Mouse (Mus musculus) hindbrain, embryonic 14.5 days (tissue): ENCODE measurements around the gene Urgcp. TPM values are rescaled to one million over a fixed set of nuclear protein-coding genes. Genes with fewer than 3 reads are reported as not detected.

Source experiments
- ATAC-seq: fragments of 200-750 bp; cut with Nextera tagmentation; 2 replicates; pipeline ENCODE4 v1.8.0; 2017; ENCODE audit warnings: moderate number of reproducible peaks, mild to moderate bottlenecking, moderate TSS enrichment, moderate library complexity; ENCODE audit not compliant: low FRiP score
- DNase-seq: peaks from one replicate; pipeline ENCODE4 v3.0.0-alpha.2; 2015; ENCODE audit warnings: low spot score
- H3K27ac ChIP-seq: fragments of 300-500 bp; sonication (generic); 2 replicates; pipeline ENCODE4 v1.5.1; 2014; ENCODE audit warnings: mild to moderate bottlenecking, moderate library complexity
- H3K27me3 ChIP-seq: fragments of 300-500 bp; sonication (generic); 2 replicates; pipeline ENCODE4 v1.6.1; 2014; ENCODE audit warnings: mild to moderate bottlenecking, low read length, mixed read lengths; ENCODE audit not compliant: control insufficient read depth, insufficient read depth
- H3K36me3 ChIP-seq: fragments of 300-500 bp; sonication (generic); replicated peaks from 2 replicates; pipeline ENCODE4 v1.6.1; 2014; ENCODE audit not compliant: control insufficient read depth, insufficient read depth
- H3K4me1 ChIP-seq: fragments of 300-500 bp; sonication (generic); replicated peaks from 2 replicates; pipeline ENCODE4 v1.6.1; 2014; ENCODE audit warnings: antibody characterized with exemption, low read length, mixed read lengths; ENCODE audit not compliant: control insufficient read depth, insufficient read depth
- H3K4me2 ChIP-seq: fragments of 300-500 bp; sonication (generic); replicated peaks from 2 replicates; pipeline ENCODE4 v1.6.1; 2014; ENCODE audit warnings: mild to moderate bottlenecking, moderate library complexity
- H3K4me3 ChIP-seq: fragments of 300-500 bp; sonication (generic); replicated peaks from 2 replicates; pipeline ENCODE4 v1.5.1; 2014; ENCODE audit warnings: mild to moderate bottlenecking, low read length
- H3K9ac ChIP-seq: fragments of 300-500 bp; sonication (generic); 2 replicates; pipeline ENCODE4 v1.6.1; 2014
- H3K9me3 ChIP-seq: fragments of 300-500 bp; sonication (generic); 2 replicates; pipeline ENCODE4 v1.6.1; 2016; ENCODE audit warnings: low read length; ENCODE audit not compliant: control insufficient read depth
- WGBS: fragments of 180-500 bp; shearing (Covaris S2); extraction: QIAGEN DNeasy Blood & Tissue Kit; methylation state at CpG from one replicate; pipeline ENCODE4 v1.1.7; 2014; 5-methylcytosine and 5-hydroxymethylcytosine counted together
- polyA plus RNA-seq: library from polyadenylated mRNA; unstranded; fragments of >200 nt; fragmentation: Nextera tagmentation; extraction: Ambion mirVana; gene quantifications from 2 replicates; pipeline ENCODE4 v1.2.1, GENCODE M21; 2014

Gene Urgcp
- polyA plus RNA-seq, 1 experiment from 2014 or later = 26.8 TPM

DNA sequence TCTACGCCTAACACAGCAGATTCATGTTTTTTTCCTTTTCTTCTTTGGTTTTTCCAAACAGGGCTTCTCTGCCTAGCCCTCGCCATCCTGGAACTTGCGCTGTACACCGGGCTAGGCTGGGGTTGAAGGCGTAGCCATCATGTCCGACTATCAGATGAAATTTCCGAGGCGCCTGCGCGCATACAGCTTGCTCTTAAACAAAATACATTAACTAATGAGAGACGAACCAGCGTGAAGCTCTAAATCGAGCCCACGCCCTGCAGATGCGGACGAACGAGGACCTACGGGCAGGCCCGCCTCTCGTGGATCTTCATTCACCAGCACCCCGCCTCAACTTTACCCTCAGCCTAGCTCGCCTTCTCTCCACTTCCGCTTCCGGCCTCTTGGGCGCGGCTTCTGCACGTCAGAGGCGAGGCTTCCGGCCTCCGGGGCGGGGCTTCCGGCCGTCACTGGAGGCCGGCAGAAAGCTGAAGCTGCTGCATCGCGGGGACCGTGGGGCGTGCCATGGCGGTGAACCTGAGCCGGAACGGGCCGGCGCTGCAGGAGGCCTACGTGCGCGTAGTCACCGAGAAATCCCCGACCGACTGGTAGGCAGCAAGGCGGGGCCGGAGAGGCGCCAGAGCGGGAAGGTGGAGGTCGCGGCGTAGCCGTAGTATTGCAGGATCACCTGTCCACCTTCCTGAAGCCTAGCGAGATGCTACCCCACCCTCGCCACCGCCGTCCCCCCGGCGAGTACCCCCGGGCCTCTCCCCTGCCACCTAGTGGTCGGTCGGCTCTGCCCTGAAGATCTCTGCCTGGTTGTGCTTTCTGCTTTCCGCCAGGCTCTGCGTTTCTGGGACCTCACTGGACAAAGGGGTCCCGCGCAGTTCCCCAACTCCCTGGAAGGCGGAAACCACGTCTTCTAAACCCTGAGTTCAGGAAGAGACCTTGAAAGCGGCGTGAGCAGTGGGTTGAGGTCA is 26.2 kb upstream of the Urgcp start, which contains the start of gene Dbnl:
Dbnl (plus strand) TSS at position 433 of the 959 bp plus-strand sequence.
- Histone ChIP-seq H3K4me1 (peaks cover 23% of the 10 kb centered on the region), H3K9ac (peak within 1 kb of the TSS; percentile 94)
- under 1% methylated on average over 67 of the region's 74 CpGs for WGBS

DNA sequence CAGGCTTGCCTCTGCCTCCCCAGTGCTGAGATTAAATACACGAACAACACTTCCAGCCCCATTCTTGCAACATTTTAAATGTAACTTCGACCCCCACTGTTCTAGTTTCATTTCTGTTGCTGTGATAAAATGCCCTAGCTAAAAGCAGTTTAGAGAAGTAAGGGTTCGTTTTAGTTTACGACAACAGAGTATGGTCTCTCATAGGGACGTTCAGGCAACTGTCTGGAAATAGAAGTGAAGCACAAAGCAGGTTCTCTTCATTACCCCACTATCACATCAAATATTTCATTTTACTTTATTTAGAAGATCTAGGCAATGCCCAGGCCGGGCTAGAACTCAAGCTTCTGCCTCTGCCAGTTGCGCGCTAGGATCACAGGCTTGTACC is 25.5 kb upstream of the Urgcp start:
- peak overlapping the region; percentile 94 for H3K9ac ChIP-seq
- peak overlapping the region; percentile 93 for H3K27ac ChIP-seq
- H3K4me1 ChIP-seq = peaks cover 23% of the 10 kb centered on the region
- WGBS = 38% methylated on average over 8 of the region's 8 CpGs
- H3K9me3 ChIP-seq = no peaks in the 10 kb centered on the region
- peak overlapping the region; percentile 92 for H3K4me2 ChIP-seq
- peaks cover 22% of the 10 kb centered on the region for H3K36me3 ChIP-seq
- DNase-seq (no peak), ATAC-seq (no peak)
- H3K4me3 ChIP-seq = peak overlapping the region; percentile 92
- H3K27me3 ChIP-seq = no peaks in the 10 kb centered on the region

More for the DNA sequence above, 26.2 kb upstream of the Urgcp start, which contains the start of gene Dbnl:
- peak within 1 kb of the TSS; percentile 93 for H3K27ac ChIP-seq
- peak within 1 kb of the TSS; percentile 92 for H3K4me3 ChIP-seq
- ATAC-seq (peak; percentile 96), DNase-seq (peak; percentile 97)
- peak within 1 kb of the TSS; percentile 92 for H3K4me2 ChIP-seq
- peaks cover 29% of the 10 kb centered on the region for H3K36me3 ChIP-seq
- H3K9me3 ChIP-seq = no peaks in the 10 kb centered on the region
- H3K27me3 ChIP-seq = no peaks in the 10 kb centered on the region

DNA sequence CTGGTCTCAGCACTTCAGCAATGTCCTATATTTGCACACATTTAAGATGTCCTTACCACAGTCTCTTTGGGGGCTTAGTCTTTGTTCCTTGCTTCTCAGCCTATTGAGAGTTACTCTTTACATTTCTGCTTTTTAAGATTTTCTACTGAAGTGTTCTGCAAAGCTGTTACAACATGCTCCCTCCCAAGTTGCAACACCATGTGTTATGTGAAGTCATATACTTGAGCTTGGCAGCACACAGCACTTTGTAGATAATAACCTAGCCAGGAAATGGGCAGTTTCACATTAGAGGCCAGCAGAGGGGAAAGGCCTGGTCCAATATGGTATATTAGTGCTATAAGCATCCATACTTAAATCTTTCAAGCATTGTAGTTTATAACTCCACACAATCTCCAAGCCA is 23.6 kb upstream of the Urgcp start:
- H3K4me2 ChIP-seq = no peak overlapping the region
- DNase-seq (no peak), ATAC-seq (no peak)
- H3K36me3 ChIP-seq = peaks cover 7% of the 10 kb centered on the region; the same call in 1 of the 2 replicates
- no peaks in the 10 kb centered on the region for H3K27me3 ChIP-seq
- H3K9ac ChIP-seq = no peak overlapping the region
- H3K4me3 ChIP-seq = no peak overlapping the region
- H3K27ac ChIP-seq = no peak overlapping the region
- H3K4me1 ChIP-seq = peaks cover 23% of the 10 kb centered on the region
- H3K9me3 ChIP-seq = no peaks in the 10 kb centered on the region

DNA sequence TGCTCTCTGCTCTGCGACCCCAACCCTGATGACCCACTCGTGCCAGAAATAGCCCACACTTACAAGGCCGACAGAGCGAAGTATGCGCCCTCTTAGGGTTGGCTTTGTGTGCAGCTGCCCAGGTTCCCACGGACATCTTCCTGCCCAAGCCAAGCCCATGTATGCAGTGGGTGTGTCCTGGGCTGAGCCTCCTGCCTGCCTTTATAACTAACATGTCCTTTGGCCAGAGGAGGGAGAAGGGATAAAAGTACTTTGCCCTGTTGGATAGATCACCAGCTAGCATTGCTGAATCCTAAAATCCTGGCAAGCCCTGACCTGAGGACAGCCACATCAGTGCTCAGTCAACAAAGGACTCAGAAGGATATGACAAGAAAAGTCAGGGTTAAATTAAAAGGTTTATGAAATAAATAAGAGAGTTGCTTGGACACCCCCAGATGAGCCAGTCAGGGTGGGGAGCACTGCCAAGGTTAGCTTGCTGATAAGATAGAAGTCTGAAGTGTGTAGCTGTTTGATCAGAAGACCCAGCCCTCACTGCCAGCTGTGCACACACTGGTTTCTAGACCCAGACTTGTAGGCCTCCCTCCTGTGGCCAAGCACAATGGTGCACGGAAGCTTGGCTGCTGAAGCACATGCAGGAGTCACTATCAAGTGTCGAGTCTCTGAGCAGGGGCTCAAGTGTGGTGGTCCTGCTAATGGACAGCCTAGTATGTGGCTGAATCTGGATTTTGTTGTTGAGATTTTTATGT is 20.2 kb upstream of the Urgcp start:
- no peak for ATAC-seq
- Histone ChIP-seq H3K27ac (no peak overlapping the region), H3K27me3 (no peaks in the 10 kb centered on the region), H3K4me2 (no peak overlapping the region), H3K36me3 (peaks cover 12% of the 10 kb centered on the region; the same call in 1 of the 2 replicates), H3K4me1 (peaks cover 4% of the 10 kb centered on the region), H3K9ac (no peak overlapping the region), H3K4me3 (no peak overlapping the region), H3K9me3 (no peaks in the 10 kb centered on the region)
- WGBS = 74% methylated on average over 8 of the region's 8 CpGs
- DNase-seq = no peak

DNA sequence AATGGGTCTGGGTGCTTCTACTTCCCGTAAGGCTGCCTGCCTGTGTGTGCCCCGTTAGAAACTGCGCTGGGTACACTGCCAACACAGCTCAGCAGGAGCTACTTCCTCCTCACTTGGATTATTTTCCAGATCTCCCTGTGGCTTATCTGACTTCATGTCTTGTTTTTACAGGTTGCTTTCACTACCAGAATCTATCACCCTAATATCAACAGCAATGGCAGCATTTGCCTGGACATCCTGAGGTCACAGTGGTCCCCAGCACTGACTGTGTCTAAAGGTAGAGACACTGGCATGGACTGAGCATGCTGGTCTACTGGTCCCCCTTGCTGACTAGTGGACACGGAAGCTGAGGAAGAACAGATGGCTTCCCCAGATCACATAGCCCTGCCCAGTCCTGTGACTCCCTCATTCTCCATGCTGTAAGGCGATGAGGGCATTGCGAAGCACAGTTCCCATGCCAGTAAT is 17.9 kb upstream of the Urgcp start:
- H3K36me3 ChIP-seq = peaks cover 12% of the 10 kb centered on the region; the same call in 1 of the 2 replicates
- ATAC-seq = no peak
- DNase-seq = no peak
- WGBS = 90% methylated on average over 6 of the region's 6 CpGs
- no peaks in the 10 kb centered on the region for H3K4me1 ChIP-seq
- no peak overlapping the region for H3K9ac ChIP-seq
- no peak overlapping the region for H3K4me3 ChIP-seq
- H3K9me3 ChIP-seq = no peaks in the 10 kb centered on the region
- no peaks in the 10 kb centered on the region for H3K27me3 ChIP-seq
- no peak overlapping the region for H3K4me2 ChIP-seq
- no peak overlapping the region for H3K27ac ChIP-seq

DNA sequence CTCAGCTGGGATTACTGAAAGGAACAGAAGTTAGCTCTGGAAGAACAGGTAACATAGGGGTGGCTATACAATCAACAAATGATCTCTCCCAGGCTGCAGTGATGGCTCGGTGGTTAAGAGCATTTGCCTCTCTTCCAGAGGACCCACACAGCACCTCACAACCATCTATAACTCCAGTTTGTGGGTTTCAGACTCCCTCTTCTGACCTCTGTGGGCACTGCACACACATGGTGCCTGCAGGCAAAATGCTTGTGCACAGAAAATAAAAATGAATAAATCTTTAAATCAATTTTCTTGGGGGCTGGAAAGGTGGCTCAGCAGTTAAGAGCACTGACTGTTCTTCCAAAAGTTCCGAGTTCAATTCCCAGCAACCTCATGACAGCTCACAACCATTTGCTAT is 16.3 kb upstream of the Urgcp start:
- Histone ChIP-seq H3K4me3 (no peak overlapping the region), H3K27ac (no peak overlapping the region), H3K9ac (no peak overlapping the region), H3K9me3 (no peaks in the 10 kb centered on the region), H3K4me2 (no peak overlapping the region), H3K4me1 (no peaks in the 10 kb centered on the region), H3K27me3 (no peaks in the 10 kb centered on the region), H3K36me3 (peaks cover 12% of the 10 kb centered on the region; the same call in 1 of the 2 replicates)
- no peak for ATAC-seq
- no peak for DNase-seq
- WGBS = 69% methylated on average over 2 of the region's 2 CpGs

DNA sequence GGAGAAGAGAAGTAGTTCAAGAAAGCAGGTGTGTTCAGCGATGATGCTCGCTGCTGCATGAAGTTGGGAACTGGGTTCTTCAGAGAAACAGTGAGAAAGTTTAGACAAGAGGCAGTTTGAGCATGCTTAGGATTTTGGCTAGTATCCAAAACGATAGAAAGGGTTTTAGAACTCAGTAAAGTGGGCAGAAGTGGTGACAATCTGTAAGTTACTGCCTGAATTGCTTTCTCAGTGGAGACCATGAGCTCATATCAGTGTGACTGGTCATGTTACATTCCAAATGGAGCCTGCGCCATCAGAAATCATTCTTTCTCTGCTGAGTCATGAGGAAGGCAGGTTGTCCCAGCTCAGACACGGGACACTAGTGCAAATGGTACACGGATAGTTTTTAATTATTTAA is 3.8 kb upstream of the Urgcp start:
- Histone ChIP-seq H3K4me3 (no peak overlapping the region), H3K36me3 (peaks cover 22% of the 10 kb centered on the region), H3K4me2 (no peak overlapping the region), H3K4me1 (0 out of 2 replicates have a peak, but pooled peaks cover 5% of the 10 kb centered on the region), H3K27me3 (no peaks in the 10 kb centered on the region), H3K9me3 (no peaks in the 10 kb centered on the region), H3K9ac (no peak overlapping the region), H3K27ac (no peak overlapping the region)
- DNase-seq = no peak
- no peak for ATAC-seq
- WGBS = 89% methylated on average over 6 of the region's 6 CpGs

DNA sequence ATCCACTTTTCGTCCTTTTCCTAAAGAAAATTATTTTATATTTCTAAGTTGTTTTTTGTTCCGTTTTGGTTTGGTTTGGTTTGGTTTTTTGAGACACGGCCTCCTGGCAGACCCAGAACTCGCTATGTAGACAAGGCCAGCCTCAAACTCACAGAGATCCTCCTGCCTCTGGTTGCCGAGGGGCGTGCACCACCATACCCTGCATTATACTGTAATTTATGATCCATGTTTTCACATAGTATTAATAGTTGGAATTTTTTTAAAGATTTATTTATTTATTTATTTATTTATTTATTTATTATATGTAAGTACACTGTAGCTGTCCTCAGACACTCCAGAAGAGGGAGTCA is 432 bp upstream of the Urgcp start:
- WGBS = 22% methylated on average over 6 of the region's 6 CpGs
- DNase-seq (no peak), ATAC-seq (peak; percentile 47; the same call in 1 of the 2 replicates)
- Histone ChIP-seq H3K9ac (peak overlapping the region; percentile 83), H3K27ac (peak overlapping the region; percentile 93), H3K4me2 (peak overlapping the region; percentile 69), H3K9me3 (no peaks in the 10 kb centered on the region), H3K27me3 (no peaks in the 10 kb centered on the region), H3K36me3 (no peaks in the 10 kb centered on the region), H3K4me1 (peaks cover 8% of the 10 kb centered on the region; the same call in 1 of the 2 replicates), H3K4me3 (peak overlapping the region; percentile 65)

DNA sequence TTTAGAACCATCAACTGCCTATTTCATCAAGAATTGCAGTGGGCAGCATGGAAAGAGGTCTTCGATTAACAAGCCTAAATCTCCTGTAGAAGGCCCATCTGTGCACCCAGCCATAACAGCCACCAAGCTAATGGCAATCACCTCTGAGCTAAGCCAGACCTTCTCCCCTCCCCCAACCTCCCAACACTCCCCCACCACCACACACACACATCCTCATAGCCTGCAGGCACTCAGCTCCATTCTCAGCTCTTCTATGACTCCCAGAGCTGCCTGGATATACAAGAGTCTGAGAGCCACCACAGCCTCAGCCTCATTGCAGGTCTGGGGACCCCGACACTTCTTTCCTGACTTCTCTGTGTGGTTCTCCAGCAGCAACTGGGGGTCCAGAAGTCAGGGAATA is 8.4 kb downstream of the Urgcp start:
- DNase-seq (no peak), ATAC-seq (no peak)
- Histone ChIP-seq H3K9ac (no peak overlapping the region), H3K9me3 (0 out of 2 replicates have a peak, but pooled peaks cover 9% of the 10 kb centered on the region), H3K36me3 (no peaks in the 10 kb centered on the region), H3K27ac (no peak overlapping the region), H3K4me3 (no peak overlapping the region), H3K4me1 (no peaks in the 10 kb centered on the region), H3K4me2 (no peak overlapping the region), H3K27me3 (no peaks in the 10 kb centered on the region)
- WGBS = 94% methylated on average over 2 of the region's 2 CpGs
